Mouse (Mus musculus) kidney, postnatal 0 days (tissue): ENCODE measurements around the gene Rrp9. TPM values are rescaled to one million over a fixed set of nuclear protein-coding genes. Genes with fewer than 3 reads are reported as not detected.
A peak's percentile ranks its signal among the peaks of the same experiment; 100 is the strongest.

ENCODE experiments used
- ATAC-seq: fragments of 200-750 bp; cut with Nextera tagmentation; replicated peaks from 2 replicates; pipeline ENCODE4 v1.8.0; 2017; ENCODE audit warnings: low read depth, moderate number of reproducible peaks, moderate TSS enrichment, moderate library complexity; ENCODE audit not compliant: low FRiP score
- DNase-seq: peaks from one replicate; pipeline ENCODE4 v3.0.0-alpha.2; 2016; ENCODE audit warnings: low spot score
- H3K27ac ChIP-seq: fragments of 300-500 bp; sonication (generic); 2 replicates; pipeline ENCODE4 v1.5.1; 2014; ENCODE audit warnings: mild to moderate bottlenecking
- H3K27me3 ChIP-seq: fragments of 300-500 bp; sonication (generic); 2 replicates; pipeline ENCODE4 v1.6.1; 2014; ENCODE audit warnings: low read length, mixed read lengths; ENCODE audit not compliant: insufficient read depth
- H3K36me3 ChIP-seq: fragments of 300-500 bp; sonication (generic); 2 replicates; pipeline ENCODE4 v1.6.1; 2014; ENCODE audit warnings: low read length, mixed read lengths; ENCODE audit not compliant: insufficient read depth
- H3K4me1 ChIP-seq: fragments of 300-500 bp; sonication (generic); replicated peaks from 2 replicates; pipeline ENCODE4 v1.6.1; 2014; ENCODE audit warnings: antibody characterized with exemption, low read length, mixed read lengths; ENCODE audit not compliant: insufficient read depth
- H3K4me2 ChIP-seq: fragments of 300-500 bp; sonication (generic); 2 replicates; pipeline ENCODE4 v1.6.1; 2014; ENCODE audit warnings: mild to moderate bottlenecking, low read length, moderate library complexity, mixed read lengths
- H3K4me3 ChIP-seq: fragments of 300-500 bp; sonication (generic); replicated peaks from 2 replicates; pipeline ENCODE4 v1.5.1; 2014; ENCODE audit warnings: low read depth, low read length
- H3K9ac ChIP-seq: fragments of 300-500 bp; sonication (generic); 2 replicates; pipeline ENCODE4 v1.6.1; 2014; ENCODE audit warnings: low read depth, low read length
- H3K9me3 ChIP-seq: fragments of 300-500 bp; sonication (generic); replicated peaks from 2 replicates; pipeline ENCODE4 v1.6.1; 2016; ENCODE audit warnings: low read length, inconsistent platforms, mixed read lengths
- CTCF ChIP-seq: IDR thresholded peaks from 2 replicates; pipeline ENCODE4 v1.5.1; 2016; ENCODE audit warnings: antibody characterized with exemption, low read depth, mild to moderate bottlenecking, moderate library complexity
- WGBS: fragments of 180-500 bp; shearing (Covaris S2); extraction: QIAGEN DNeasy Blood & Tissue Kit; methylation state at CpG from one replicate; pipeline ENCODE4 v1.1.7; 2014; 5-methylcytosine and 5-hydroxymethylcytosine counted together
- polyA plus RNA-seq: library from polyadenylated mRNA; unstranded; fragments of >200 nt; fragmentation: Nextera tagmentation; extraction: Ambion mirVana; gene quantifications from 2 replicates; pipeline ENCODE4 v1.2.1, GENCODE M21; 2015

The Rrp9 gene
- polyA plus RNA-seq, 1 experiment from 2014 or later, result 35.6 TPM

GRCm38 (mm10) chr9:106464751-106465541 is 10.8 kb upstream of the Rrp9 start:
- Histone ChIP-seq H3K36me3 (peaks cover 13% of the 10 kb centered on the region), H3K4me3 (peak overlapping the region; percentile 52), H3K4me2 (peak overlapping the region; percentile 98), H3K9me3 (no peaks in the 10 kb centered on the region), H3K9ac (peak overlapping the region; percentile 65), H3K4me1 (peaks cover 12% of the 10 kb centered on the region; the same call in 1 of the 2 replicates), H3K27ac (0 out of 2 replicates have a peak overlapping the region, but pooled peaks have one; percentile 6), H3K27me3 (no peaks in the 10 kb centered on the region)
- 2% methylated on average over 97 of the region's 99 CpGs for WGBS
- TF ChIP-seq CTCF, result no peak
- ATAC-seq (peak; percentile 74), DNase-seq (peak; percentile 73)

GRCm38 (mm10) chr9:106465571-106466200 is 10.1 kb upstream of the Rrp9 start, which contains the start of gene Gpr62:
Gene Gpr62 (minus strand): TSS chr9:106465938.
- no peak for DNase-seq
- ATAC-seq, result peak; percentile 18; the same call in 1 of the 2 replicates
- no peak for TF ChIP-seq CTCF
- WGBS, result 23% methylated on average over 26 of the region's 26 CpGs
- H3K4me3 ChIP-seq, result peak within 1 kb of the TSS; percentile 52
- 0 out of 2 replicates have a peak within 1 kb of the TSS, but pooled peaks have one; percentile 6 for H3K27ac ChIP-seq
- H3K4me2 ChIP-seq, result peak within 1 kb of the TSS; percentile 98
- no peaks in the 10 kb centered on the region for H3K9me3 ChIP-seq
- peak within 1 kb of the TSS; percentile 65 for H3K9ac ChIP-seq
- no peaks in the 10 kb centered on the region for H3K27me3 ChIP-seq
- peaks cover 13% of the 10 kb centered on the region for H3K36me3 ChIP-seq
- H3K4me1 ChIP-seq, result peaks cover 10% of the 10 kb centered on the region; the same call in 1 of the 2 replicates

GRCm38 (mm10) chr9:106466721-106467120 is 9.0 kb upstream of the Rrp9 start:
- ATAC-seq (no peak), DNase-seq (no peak)
- no peak for TF ChIP-seq CTCF
- Histone ChIP-seq H3K4me3 (no peak overlapping the region), H3K27me3 (no peaks in the 10 kb centered on the region), H3K9me3 (no peaks in the 10 kb centered on the region), H3K4me1 (peaks cover 10% of the 10 kb centered on the region; the same call in 1 of the 2 replicates), H3K9ac (no peak overlapping the region), H3K4me2 (no peak overlapping the region), H3K36me3 (peaks cover 13% of the 10 kb centered on the region), H3K27ac (no peak overlapping the region)
- 89% methylated on average over 6 of the region's 6 CpGs for WGBS

- no peak for TF ChIP-seq CTCF
- Histone ChIP-seq H3K36me3 (peaks cover 9% of the 10 kb centered on the region; the same call in 1 of the 2 replicates), H3K4me3 (no peak overlapping the region), H3K9ac (no peak overlapping the region), H3K4me1 (peaks cover 10% of the 10 kb centered on the region; the same call in 1 of the 2 replicates), H3K27me3 (no peaks in the 10 kb centered on the region), H3K9me3 (no peaks in the 10 kb centered on the region), H3K27ac (no peak overlapping the region), H3K4me2 (no peak overlapping the region)
- no peak for DNase-seq
- ATAC-seq, result no peak
- 89% methylated on average over 7 of the region's 7 CpGs for WGBS
These were observed 8.0 kb upstream of the Rrp9 start for GRCm38 (mm10) chr9:106467746-106468145.

DNA sequence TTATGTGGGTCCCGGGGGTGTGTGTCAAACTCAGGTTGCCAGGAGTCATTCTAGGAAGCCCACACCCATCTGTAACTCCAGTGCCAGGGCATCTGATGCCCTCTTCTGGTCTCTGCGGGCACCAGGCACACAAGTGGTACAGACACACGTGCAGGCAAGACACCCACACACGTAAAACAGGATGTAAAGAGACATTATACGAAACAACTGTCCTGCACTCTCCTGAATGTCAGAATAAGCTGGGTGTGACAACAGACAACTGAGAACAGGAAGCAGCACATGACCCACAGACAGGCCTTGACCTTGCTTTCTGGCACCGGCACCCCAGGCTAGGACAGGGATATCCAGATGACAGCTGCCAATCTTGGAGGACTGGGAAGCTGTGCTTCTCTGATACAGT is 6.4 kb upstream of the Rrp9 start:
- DNase-seq, result no peak
- peak; percentile 33; the same call in 1 of the 2 replicates for TF ChIP-seq CTCF
- no peaks in the 10 kb centered on the region for H3K9me3 ChIP-seq
- no peak for ATAC-seq
- no peak overlapping the region for H3K9ac ChIP-seq
- no peak overlapping the region for H3K4me2 ChIP-seq
- no peaks in the 10 kb centered on the region for H3K27me3 ChIP-seq
- H3K27ac ChIP-seq, result no peak overlapping the region
- H3K4me1 ChIP-seq, result peaks cover 14% of the 10 kb centered on the region
- H3K36me3 ChIP-seq, result no peaks in the 10 kb centered on the region
- H3K4me3 ChIP-seq, result no peak overlapping the region
- WGBS, result 58% methylated on average over 6 of the region's 6 CpGs

- Histone ChIP-seq H3K4me2 (no peak overlapping the region), H3K9me3 (no peaks in the 10 kb centered on the region), H3K9ac (no peak overlapping the region), H3K4me1 (peaks cover 18% of the 10 kb centered on the region), H3K4me3 (no peak overlapping the region), H3K36me3 (no peaks in the 10 kb centered on the region), H3K27me3 (no peaks in the 10 kb centered on the region), H3K27ac (no peak overlapping the region)
- no peak for TF ChIP-seq CTCF
- no peak for DNase-seq
- no peak for ATAC-seq
- WGBS, result 67% methylated on average over 9 of the region's 9 CpGs
These were observed 6.0 kb upstream of the Rrp9 start for GRCm38 (mm10) chr9:106469776-106470175.
